Mouse (Mus musculus): Measurements from ENCODE around the gene Tigd4.

Gene Tigd4

GRCm38 (mm10) chr3:84615050-84615855, 21.9 kb downstream of the Tigd4 start:
- DNase-seq (ENCODE audit: low spot score) = peak; percentile 69

- no peak for DNase-seq (ENCODE audit: low spot score)
Measured at GRCm38 (mm10) chr3:84615856-84616225, 22.5 kb downstream of the Tigd4 start.

DNA sequence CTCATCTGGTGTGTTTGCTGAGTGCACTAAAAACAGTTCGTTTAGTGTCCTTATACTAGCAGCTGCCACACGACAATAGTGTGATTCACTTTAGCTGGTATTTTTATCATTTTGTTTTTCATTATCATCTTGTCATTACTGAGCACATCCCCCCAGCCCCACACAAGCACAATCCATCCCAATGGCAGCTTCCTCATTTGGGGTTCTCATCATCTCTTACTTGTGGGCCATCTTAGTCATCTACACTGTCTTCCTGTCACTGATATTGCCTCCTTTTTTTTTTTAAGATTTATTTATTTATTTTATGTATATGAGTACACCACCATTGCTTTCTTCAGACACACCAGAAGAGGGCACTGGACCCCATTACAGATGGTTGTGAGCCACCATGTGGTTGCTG, 25.3 kb downstream of the Tigd4 start:
- DNase-seq (ENCODE audit: low spot score) = no peak

DNA sequence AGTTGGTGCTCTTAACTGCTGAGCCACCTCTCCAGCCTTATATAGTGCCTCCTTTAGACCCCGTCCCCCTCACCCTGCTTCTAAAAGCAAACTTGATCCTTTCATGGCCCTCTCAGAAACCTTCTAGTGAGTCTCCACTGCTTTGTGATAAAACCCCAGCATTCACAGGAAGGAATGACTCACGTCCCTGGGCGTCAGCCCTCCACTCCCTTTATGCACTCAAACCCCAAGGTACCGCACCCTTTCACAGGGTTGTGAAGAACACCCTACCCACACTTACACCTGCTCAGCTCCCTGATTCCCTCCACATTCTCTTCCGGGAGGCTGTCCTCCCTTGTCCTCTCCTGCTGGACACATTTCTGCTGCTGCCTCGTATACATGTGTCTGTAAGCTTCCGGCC, 25.7 kb downstream of the Tigd4 start:
- DNase-seq (ENCODE audit: low spot score) = no peak

DNA sequence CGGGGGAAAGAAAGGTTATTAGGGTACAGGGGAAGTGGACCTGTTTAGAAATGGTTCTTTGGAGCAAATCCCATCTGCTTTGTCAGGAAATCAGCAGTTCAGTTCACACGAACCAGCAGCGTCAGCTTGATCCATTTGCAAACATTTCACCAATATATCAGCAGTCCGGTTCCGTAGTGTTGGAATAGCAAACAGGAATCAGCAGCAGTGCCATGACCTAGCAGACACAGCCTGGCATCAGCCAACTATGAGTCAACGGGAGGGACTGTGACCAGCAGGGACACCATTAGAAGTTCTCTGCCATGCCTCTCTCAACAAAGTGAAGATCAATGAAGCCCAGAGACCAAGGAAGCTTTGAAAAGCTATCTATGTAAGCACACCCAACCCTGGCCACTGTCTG, 26.4 kb downstream of the Tigd4 start:
- no peak for DNase-seq (ENCODE audit: low spot score)

- DNase-seq (ENCODE audit: low spot score) = no peak
Measured at GRCm38 (mm10) chr3:84622026-84622425, 28.7 kb downstream of the Tigd4 start.

GRCm38 (mm10) chr3:84631586-84631985, 38.2 kb downstream of the Tigd4 start:
- DNase-seq (ENCODE audit: low spot score) = no peak

GRCm38 (mm10) chr3:84637095-84637494, 43.7 kb downstream of the Tigd4 start:
- no peak for DNase-seq (ENCODE audit: low spot score)

DNA sequence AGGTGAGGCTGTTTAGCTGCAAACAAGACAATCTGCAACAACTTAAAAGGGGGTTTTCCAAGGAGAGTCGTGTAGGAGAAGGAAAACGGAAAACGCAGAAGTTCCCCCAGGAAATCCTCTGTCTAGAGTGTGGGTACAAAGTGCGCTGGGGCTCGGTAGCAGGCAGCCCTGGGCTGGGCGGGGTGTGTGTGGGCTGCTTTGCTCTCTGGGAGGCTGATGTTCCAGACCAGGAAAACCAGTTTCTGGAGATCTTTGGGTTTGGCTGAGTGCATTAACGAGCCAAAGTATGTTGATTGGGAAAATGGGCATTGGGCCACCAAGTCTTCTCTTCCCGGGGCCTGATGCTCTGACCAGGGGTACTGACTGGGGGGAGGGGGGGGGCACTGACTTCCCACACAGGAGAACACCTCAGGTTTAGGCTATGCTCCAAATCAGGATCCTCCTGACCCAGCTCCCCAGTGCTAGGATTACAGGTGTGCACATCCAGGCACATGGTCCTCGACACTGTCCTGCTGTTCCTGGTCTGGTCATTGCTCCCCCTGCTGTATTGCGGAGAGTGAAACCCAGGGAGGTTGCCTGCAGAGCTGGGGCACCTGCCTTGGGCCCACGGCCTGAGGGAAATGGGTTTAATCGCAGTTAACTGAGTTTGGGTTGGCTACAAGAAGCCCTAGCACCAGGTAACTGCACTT, 44.7 kb downstream of the Tigd4 start:
- no peak for DNase-seq (ENCODE audit: low spot score)

GRCm38 (mm10) chr3:84638858-84639257, 45.5 kb downstream of the Tigd4 start:
- DNase-seq (ENCODE audit: low spot score) = no peak

GRCm38 (mm10) chr3:84639767-84640500, 46.6 kb downstream of the Tigd4 start:
- DNase-seq (ENCODE audit: low spot score) = no peak

DNA sequence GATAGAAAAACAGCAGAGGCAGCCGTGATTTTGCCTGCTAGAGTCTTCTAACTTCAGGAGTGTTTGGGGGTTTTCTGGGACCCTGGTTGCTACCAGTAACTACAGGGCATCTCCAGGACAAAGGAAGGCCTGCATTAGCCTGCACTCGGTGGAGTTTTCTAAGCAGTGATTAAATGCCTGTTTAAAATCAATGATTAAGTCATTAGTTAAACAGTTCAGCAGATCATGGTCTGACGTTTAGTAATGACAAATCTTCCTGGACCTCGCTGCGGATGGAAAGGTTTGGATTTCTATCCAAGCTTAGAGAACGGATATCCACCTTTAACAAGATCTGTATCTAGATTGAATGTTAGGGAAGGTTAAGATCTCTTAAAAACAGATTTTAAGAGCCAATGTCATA, 47.2 kb downstream of the Tigd4 start:
- DNase-seq (ENCODE audit: low spot score) = no peak

GRCm38 (mm10) chr3:84641391-84641790, 48.0 kb downstream of the Tigd4 start:
- no peak for DNase-seq (ENCODE audit: low spot score)

DNA sequence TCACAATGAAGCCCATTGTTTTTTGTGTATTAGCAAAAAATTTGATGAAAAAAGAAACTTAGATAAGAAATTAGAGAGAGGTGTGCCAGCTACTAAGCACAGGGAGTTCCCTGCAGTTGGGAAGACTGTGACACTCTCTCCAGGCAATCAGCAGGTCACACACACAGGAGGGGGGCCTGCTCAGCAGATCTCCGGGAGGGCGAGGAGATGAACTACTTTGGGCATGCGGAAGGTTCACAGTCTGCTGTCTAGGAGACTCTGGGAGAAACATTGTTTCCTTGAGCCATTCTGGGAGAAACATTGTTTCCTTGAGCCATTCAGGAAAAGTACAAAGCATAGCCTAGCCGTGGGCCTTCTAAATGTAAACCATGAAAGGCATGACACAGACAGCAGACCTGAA, 49.6 kb downstream of the Tigd4 start:
- no peak for DNase-seq (ENCODE audit: low spot score)

GRCm38 (mm10) chr3:84645156-84646006, 52.0 kb downstream of the Tigd4 start:
- no peak for DNase-seq (ENCODE audit: low spot score)

DNA sequence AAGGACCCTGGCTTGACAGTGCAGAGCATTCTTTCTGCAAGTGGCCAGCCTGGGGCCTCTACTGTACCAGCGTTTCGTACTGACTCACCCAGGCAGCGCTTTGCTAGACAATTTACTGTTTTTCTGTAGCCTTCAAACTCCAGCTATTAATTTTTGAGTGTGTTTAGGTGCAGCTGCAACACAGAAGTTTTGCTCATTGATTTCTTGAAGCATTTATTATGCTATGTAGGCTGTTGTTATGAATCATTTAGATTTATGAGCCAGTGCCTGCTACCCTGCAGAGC, 52.6 kb downstream of the Tigd4 start:
- no peak for DNase-seq (ENCODE audit: low spot score)

DNA sequence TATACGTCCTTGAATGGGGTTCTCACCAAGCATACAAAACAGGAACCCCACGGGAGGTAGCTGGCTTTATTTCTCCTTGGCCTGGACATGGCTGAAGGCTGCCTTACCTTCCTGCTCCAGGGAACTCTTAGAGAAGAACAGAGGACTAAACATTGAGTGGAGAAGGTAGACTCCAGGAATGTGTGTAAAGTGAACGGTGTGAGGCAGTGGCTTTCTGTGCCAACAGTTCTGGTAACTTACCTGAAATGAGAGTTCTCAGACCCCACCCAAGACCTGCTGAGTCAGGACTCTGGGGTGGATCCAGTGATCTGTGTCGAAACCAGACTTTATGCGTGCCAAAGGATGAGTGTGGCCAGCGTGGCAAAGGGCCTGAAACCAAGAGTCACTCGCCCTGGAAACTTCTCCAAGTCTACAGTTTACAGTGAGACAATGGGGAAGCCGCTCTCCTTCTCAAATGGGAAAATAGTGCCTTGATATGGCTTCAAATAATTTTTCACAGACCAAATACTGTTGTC, 53.0 kb downstream of the Tigd4 start:
- peak; percentile 72 for DNase-seq (ENCODE audit: low spot score)
